ENCODE assay signal across 13 mouse cellular contexts in genomic region chr1:92772784-92773113, GRCm38 (mm10). TPM values are rescaled to one million over a fixed set of nuclear protein-coding genes. Genes with fewer than 3 reads are reported as not detected.
DNase-seq lines count a peak whose midpoint lies in the region; ATAC-seq lines count a peak whose summit lies in the region.
"Had no signal": no experiment of that assay in that cellular context is flagged by ENCODE, and none has a peak within 500 bp of the region (broad histone marks: within the 10 kb centered on the region; RNA-seq: fewer than 3 reads in every experiment).

No protein-coding gene starts in this region.

- no peaks in the 10 kb centered on the region for H3K9me3 ChIP-seq in heart, embryonic 14.5 days (ENCODE audit: control insufficient read depth, low read length)
- no peaks in the 10 kb centered on the region for H3K9me3 ChIP-seq in embryonic facial prominence, embryonic 13.5 days
- H3K9me3 ChIP-seq in limb, embryonic 10.5 days (replicated peaks): no peaks in the 10 kb centered on the region
- H3K9me3 ChIP-seq in midbrain, embryonic 15.5 days: no peaks in the 10 kb centered on the region

- H3K9ac ChIP-seq in heart, embryonic 14.5 days (ENCODE audit: low read length): no peak overlapping the region
- no peak overlapping the region for H3K9ac ChIP-seq in embryonic facial prominence, embryonic 13.5 days
- H3K9ac ChIP-seq in midbrain, embryonic 15.5 days: no peak overlapping the region

- no peak for DNase-seq in heart, postnatal 25 days (ENCODE audit: low spot score)
- DNase-seq in limb, embryonic 10.5 days (ENCODE audit: low spot score): no peak
- no peak for DNase-seq in gastrocnemius, postnatal 25 days
- no peak for DNase-seq in Muller cell, postnatal 12 days (ENCODE audit: inconsistent ontology term)
- no peak for DNase-seq in layer of hippocampus, adult 18-20 months (ENCODE audit: low spot score in 2 of 2)
- DNase-seq: cerebellum, postnatal 14 days; kidney, adult 18-20 months; lung, adult 2 months; spleen, adult 18-20 months had no signal

- peak overlapping the region in 1 of 2 experiments; percentile 58; a peak in 3 of 4 replicates for H3K27ac ChIP-seq in heart, embryonic 14.5 days (replicated peaks in 1 of 2; ENCODE audit: control insufficient read depth in 1 of 2, insufficient read depth in 1 of 2, low read depth in 2 of 2, low read length in 2 of 2)
- H3K27ac ChIP-seq in embryonic facial prominence, embryonic 13.5 days: peak overlapping the region; percentile 66
- peak overlapping the region; percentile 72; the same call in 1 of the 2 replicates for H3K27ac ChIP-seq in limb, embryonic 10.5 days
- peak overlapping the region; percentile 59 for H3K27ac ChIP-seq in midbrain, embryonic 15.5 days

- peaks cover 37% of the 10 kb centered on the region for H3K27me3 ChIP-seq in heart, embryonic 14.5 days (ENCODE audit: control insufficient read depth, insufficient read depth, low read length)
- H3K27me3 ChIP-seq in embryonic facial prominence, embryonic 13.5 days: peaks cover 43% of the 10 kb centered on the region
- H3K27me3 ChIP-seq in limb, embryonic 10.5 days (ENCODE audit: low read depth, poor library complexity, severe bottlenecking): no peaks in the 10 kb centered on the region
- H3K27me3 ChIP-seq in midbrain, embryonic 15.5 days (replicated peaks): no peaks in the 10 kb centered on the region

- WGBS in heart, embryonic 14.5 days: 27% methylated on average over 10 of the region's 10 CpGs
- 22% methylated on average over 10 of the region's 10 CpGs for WGBS in embryonic facial prominence, embryonic 13.5 days
- 28% methylated on average over 10 of the region's 10 CpGs for WGBS in limb, embryonic 10.5 days
- WGBS in midbrain, embryonic 15.5 days: 21% methylated on average over 10 of the region's 10 CpGs

- peaks cover 42 to 54% of the 10 kb centered on the region in 2 experiments for H3K4me1 ChIP-seq in heart, embryonic 14.5 days (ENCODE audit: control insufficient read depth in 2 of 2, insufficient read depth in 2 of 2, low read length in 2 of 2)
- peaks cover 61% of the 10 kb centered on the region for H3K4me1 ChIP-seq in embryonic facial prominence, embryonic 13.5 days
- peaks cover 47% of the 10 kb centered on the region for H3K4me1 ChIP-seq in limb, embryonic 10.5 days
- H3K4me1 ChIP-seq in midbrain, embryonic 15.5 days: peaks cover 29% of the 10 kb centered on the region

- ATAC-seq in heart, embryonic 14.5 days (ENCODE audit: insufficient number of reproducible peaks, insufficient read depth, low FRiP score, low read depth): no peak
- ATAC-seq in embryonic facial prominence, embryonic 13.5 days (ENCODE audit: insufficient number of reproducible peaks, insufficient read depth, low FRiP score, low TSS enrichment, low read depth): no peak
- ATAC-seq in midbrain, embryonic 15.5 days (replicated peaks): peak; percentile 72
- ATAC-seq: CD4-positive, CD25-positive, alpha-beta regulatory T cell, adult 4 months had no signal

- H3K4me3 ChIP-seq in heart, embryonic 14.5 days (ENCODE audit: control insufficient read depth in 1 of 2, insufficient read depth in 1 of 2, low read depth in 1 of 2, low read length in 2 of 2): no peak overlapping the region
- H3K4me3 ChIP-seq in embryonic facial prominence, embryonic 13.5 days: no peak overlapping the region
- no peak overlapping the region for H3K4me3 ChIP-seq in limb, embryonic 10.5 days
- no peak overlapping the region for H3K4me3 ChIP-seq in midbrain, embryonic 15.5 days

- no peaks in the 10 kb centered on the region for H3K36me3 ChIP-seq in heart, embryonic 14.5 days (ENCODE audit: control insufficient read depth, insufficient read depth, low read length)
- no peaks in the 10 kb centered on the region for H3K36me3 ChIP-seq in embryonic facial prominence, embryonic 13.5 days
- no peaks in the 10 kb centered on the region for H3K36me3 ChIP-seq in limb, embryonic 10.5 days
- no peaks in the 10 kb centered on the region for H3K36me3 ChIP-seq in midbrain, embryonic 15.5 days (replicated peaks)

- H3K4me2 ChIP-seq in heart, embryonic 14.5 days (ENCODE audit: low read length): peak overlapping the region; percentile 7; the same call in 1 of the 2 replicates
- H3K4me2 ChIP-seq in embryonic facial prominence, embryonic 13.5 days: peak overlapping the region; percentile 37
- H3K4me2 ChIP-seq in midbrain, embryonic 15.5 days: no peak overlapping the region

- intact Hi-C loops in heart, postnatal 25 days (cut with DNase I): loop anchor here (5.0 kb wide), 2 partner anchors 45 to 75 kb away; no protein-coding TSS in a partner anchor

RNA-seq across cellular contexts. Expression of gene Gpc1, which starts 58.7 kb away (rescaled TPM):
- 55.3 and 59.7 TPM in 2 replicates for polyA plus RNA-seq in heart, embryonic 14.5 days (2014; fragmentation: Nextera tagmentation; extraction: Ambion mirVana)
- total RNA-seq in heart, postnatal 25 days (2021): 100 to 1,000 TPM; 366 to 368 TPM
- polyA plus RNA-seq in embryonic facial prominence, embryonic 13.5 days (2015; fragmentation: Nextera tagmentation; extraction: Ambion mirVana): 58.5 and 66.1 TPM in 2 replicates
- polyA plus RNA-seq in limb, embryonic 10.5 days (2016; fragmentation: Nextera tagmentation; extraction: Ambion mirVana): 82.0 and 87.4 TPM in 2 replicates
- polyA plus RNA-seq in midbrain, embryonic 15.5 days (2015; fragmentation: Nextera tagmentation; extraction: Ambion mirVana): 62.3 and 66.1 TPM in 2 replicates
- 100 to 1,000 TPM; 246 to 275 TPM for total RNA-seq in gastrocnemius, postnatal 25 days (2021)
- total RNA-seq in layer of hippocampus, adult 18-20 months (2021): 100 to 1,000 TPM; 136 to 139 TPM
